Mouse (Mus musculus): Measurements from ENCODE around the gene Cwh43. TPM values are rescaled to one million over a fixed set of nuclear protein-coding genes. Genes with fewer than 3 reads are reported as not detected.

Gene Cwh43
- polyA plus RNA-seq, 2 experiments: not detected

DNA sequence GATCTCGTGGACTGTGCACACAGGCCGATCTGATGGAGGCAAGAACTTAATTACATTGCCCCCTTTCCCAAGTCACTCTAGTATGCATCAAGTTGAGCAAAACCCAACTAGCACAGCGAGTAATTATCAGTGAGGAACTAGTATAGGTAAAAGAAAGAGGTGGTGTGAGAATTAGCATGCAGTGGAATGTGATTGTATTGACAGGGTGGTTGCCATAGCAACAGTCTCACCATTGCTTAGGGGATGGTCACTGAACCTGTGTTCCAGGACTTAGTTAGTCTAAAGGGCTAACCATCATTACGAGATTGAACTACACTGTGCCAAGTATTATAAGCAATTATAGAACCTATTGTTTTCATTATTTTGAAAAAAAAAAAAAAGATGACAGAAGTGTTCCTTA lies 80.6 kb downstream of the Cwh43 start:
- ATAC-seq (ENCODE audit: insufficient read depth) (no peak), DNase-seq (ENCODE audit: low read depth in 3 of 3, low spot score in 3 of 3) (no peak)
- Histone ChIP-seq H3K27ac (no peak overlapping the region), H3K9ac (replicated peaks) (no peak overlapping the region), H3K9me3 (ENCODE audit: control insufficient read depth, low read length) (no peaks in the 10 kb centered on the region), H3K36me3 (replicated peaks; ENCODE audit: control insufficient read depth, insufficient read depth, low read depth) (no peaks in the 10 kb centered on the region), H3K4me2 (ENCODE audit: low read depth) (no peak overlapping the region), H3K4me1 (replicated peaks; ENCODE audit: control insufficient read depth in 2 of 2, insufficient read depth in 2 of 2, low read length in 1 of 2) (peaks cover 5 to 7% of the 10 kb centered on the region in 2 experiments; a peak in 3 of 4 replicates), H3K4me3 (ENCODE audit: insufficient read depth in 1 of 2, low read depth in 2 of 2, low read length in 2 of 2) (no peak overlapping the region), H3K27me3 (ENCODE audit: control insufficient read depth, insufficient read depth, low read length) (no peaks in the 10 kb centered on the region)
- WGBS (ENCODE audit: insufficient replicate concordance): 43% methylated on average over 4 of the region's 4 CpGs
- no peak for TF ChIP-seq CTCF (IDR thresholded peaks at IDR 0.05; ENCODE audit: low read depth)
- no peak for TF ChIP-seq EP300 (IDR thresholded peaks at IDR 0.05; ENCODE audit: low read depth)

DNA sequence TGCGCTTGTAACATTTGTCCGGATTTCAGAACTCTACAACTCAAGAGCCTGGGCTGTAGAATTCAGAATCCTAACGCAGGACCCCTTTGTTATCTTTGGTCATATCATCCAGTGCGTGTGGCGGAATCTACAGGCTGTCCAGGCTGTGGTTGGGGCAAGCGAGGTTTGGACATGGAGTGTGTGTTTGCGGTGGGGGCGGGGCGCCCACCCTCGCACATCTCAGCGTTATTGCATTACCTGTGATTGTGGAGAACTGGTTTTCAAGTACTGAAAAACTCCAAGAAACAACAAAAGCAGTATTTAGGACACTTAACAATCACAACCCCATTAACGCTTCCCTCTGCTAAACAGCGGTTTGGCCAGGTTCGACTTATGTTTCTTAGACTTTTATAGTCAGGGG lies 84.0 kb downstream of the Cwh43 start:
- Histone ChIP-seq H3K27me3 (ENCODE audit: control insufficient read depth, insufficient read depth, low read length) (no peaks in the 10 kb centered on the region), H3K4me2 (ENCODE audit: low read depth) (peak overlapping the region; percentile 65), H3K9me3 (ENCODE audit: control insufficient read depth, low read length) (no peaks in the 10 kb centered on the region), H3K4me3 (ENCODE audit: insufficient read depth in 1 of 2, low read depth in 2 of 2, low read length in 2 of 2) (peak overlapping the region; percentile 57 to 62), H3K4me1 (replicated peaks; ENCODE audit: control insufficient read depth in 2 of 2, insufficient read depth in 2 of 2, low read length in 1 of 2) (peaks cover 7 to 8% of the 10 kb centered on the region in 2 experiments; a peak in 3 of 4 replicates), H3K27ac (no peak overlapping the region), H3K36me3 (replicated peaks; ENCODE audit: control insufficient read depth, insufficient read depth, low read depth) (no peaks in the 10 kb centered on the region), H3K9ac (replicated peaks) (peak overlapping the region; percentile 58)
- DNase-seq (ENCODE audit: low read depth in 3 of 3, low spot score in 3 of 3) (no peak), ATAC-seq (ENCODE audit: insufficient read depth) (no peak)
- 4% methylated on average over 14 of the region's 14 CpGs for WGBS (ENCODE audit: insufficient replicate concordance)
- TF ChIP-seq CTCF (IDR thresholded peaks at IDR 0.05; ENCODE audit: low read depth) (no peak), EP300 (IDR thresholded peaks at IDR 0.05; ENCODE audit: low read depth) (no peak)

DNA sequence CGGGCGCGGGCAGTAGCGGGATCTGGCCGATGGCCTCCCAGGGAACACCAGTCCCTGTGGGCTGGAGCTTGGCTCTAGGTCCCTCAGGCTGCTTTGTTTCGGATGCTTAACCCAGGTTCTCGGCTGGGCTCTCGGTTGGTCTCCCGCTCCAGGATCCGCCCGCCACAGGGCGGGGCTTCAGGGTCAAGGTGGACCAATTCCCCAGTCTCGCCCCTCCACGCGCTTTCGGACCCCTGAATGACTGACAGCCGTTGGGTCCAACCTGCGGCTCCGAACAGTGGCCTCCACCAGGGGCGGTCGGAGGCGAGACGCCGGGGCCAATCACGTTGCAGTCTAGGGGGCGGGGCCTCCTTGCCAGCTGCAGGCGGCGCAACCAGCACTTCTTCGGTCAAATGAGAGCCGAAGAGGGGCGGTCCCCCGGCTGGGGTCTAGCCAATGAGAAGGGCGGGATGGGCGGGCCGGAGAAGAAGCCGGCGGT lies 84.8 kb downstream of the Cwh43 start:
- Histone ChIP-seq H3K27ac (no peak overlapping the region), H3K4me1 (replicated peaks; ENCODE audit: control insufficient read depth in 2 of 2, insufficient read depth in 2 of 2, low read length in 1 of 2) (peaks cover 7 to 8% of the 10 kb centered on the region in 2 experiments; a peak in 3 of 4 replicates), H3K9ac (replicated peaks) (peak overlapping the region; percentile 58), H3K36me3 (replicated peaks; ENCODE audit: control insufficient read depth, insufficient read depth, low read depth) (no peaks in the 10 kb centered on the region), H3K9me3 (ENCODE audit: control insufficient read depth, low read length) (no peaks in the 10 kb centered on the region), H3K4me2 (ENCODE audit: low read depth) (peak overlapping the region; percentile 65), H3K4me3 (ENCODE audit: insufficient read depth in 1 of 2, low read depth in 2 of 2, low read length in 2 of 2) (peak overlapping the region; percentile 62 to 91), H3K27me3 (ENCODE audit: control insufficient read depth, insufficient read depth, low read length) (no peaks in the 10 kb centered on the region)
- ATAC-seq (ENCODE audit: insufficient read depth): peak; percentile 94
- 0% methylated on average over 37 of the region's 37 CpGs for WGBS (ENCODE audit: insufficient replicate concordance)
- DNase-seq (ENCODE audit: low read depth in 3 of 3, low spot score in 3 of 3): peak; percentile 95 to 96 (median 95)
- TF ChIP-seq EP300 (IDR thresholded peaks at IDR 0.05; ENCODE audit: low read depth): no peak
- peak; percentile 70 for TF ChIP-seq CTCF (IDR thresholded peaks at IDR 0.05; ENCODE audit: low read depth)

DNA sequence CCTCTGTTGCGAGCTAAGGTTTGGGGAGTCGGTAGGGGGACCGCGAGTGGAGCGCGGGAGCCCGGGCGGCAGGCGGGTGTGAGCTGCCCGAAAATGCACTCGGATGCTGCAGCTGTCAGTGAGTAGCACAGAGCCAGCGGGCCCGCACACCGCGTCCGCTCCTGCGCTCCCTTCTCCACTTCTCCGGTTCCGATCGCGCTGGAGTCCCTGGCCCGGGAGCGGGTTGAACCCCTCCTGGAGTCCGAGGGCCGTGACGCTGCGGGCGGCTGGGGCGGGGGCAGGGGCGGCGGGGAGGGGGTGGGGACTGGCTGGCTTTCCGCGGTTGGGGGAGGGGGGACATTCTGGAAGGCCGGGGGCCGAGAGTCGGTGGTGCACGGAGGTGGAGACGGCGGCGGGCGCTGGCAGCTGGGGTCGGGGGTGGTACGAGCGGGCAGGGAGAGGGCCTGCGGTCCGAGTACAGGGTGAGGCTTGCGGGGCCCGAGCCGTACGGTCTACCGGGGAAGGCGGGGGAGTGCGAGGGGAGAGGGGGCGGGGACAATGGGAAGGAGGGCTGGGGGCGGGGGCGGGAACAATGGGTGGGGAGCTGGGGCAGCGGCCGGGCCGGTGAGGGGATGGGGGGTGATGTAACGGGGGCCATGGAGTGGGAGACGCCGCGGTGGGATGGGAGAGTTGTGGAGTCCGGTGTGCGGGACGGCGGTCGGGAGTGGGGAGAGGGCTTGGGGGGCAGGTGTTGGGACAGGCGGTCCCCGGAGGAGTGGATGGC lies 85.4 kb downstream of the Cwh43 start:
- Histone ChIP-seq H3K9ac (replicated peaks) (peak overlapping the region; percentile 36), H3K4me2 (ENCODE audit: low read depth) (peak overlapping the region; percentile 65), H3K4me3 (ENCODE audit: insufficient read depth in 1 of 2, low read depth in 2 of 2, low read length in 2 of 2) (peak overlapping the region; percentile 62 to 91), H3K27me3 (ENCODE audit: control insufficient read depth, insufficient read depth, low read length) (no peaks in the 10 kb centered on the region), H3K9me3 (ENCODE audit: control insufficient read depth, low read length) (no peaks in the 10 kb centered on the region), H3K36me3 (replicated peaks; ENCODE audit: control insufficient read depth, insufficient read depth, low read depth) (no peaks in the 10 kb centered on the region), H3K4me1 (replicated peaks; ENCODE audit: control insufficient read depth in 2 of 2, insufficient read depth in 2 of 2, low read length in 1 of 2) (peaks cover 7 to 8% of the 10 kb centered on the region in 2 experiments; a peak in 3 of 4 replicates), H3K27ac (no peak overlapping the region)
- DNase-seq (ENCODE audit: low read depth in 3 of 3, low spot score in 3 of 3) (no peak), ATAC-seq (ENCODE audit: insufficient read depth) (peak; percentile 29)
- under 1% methylated on average over 64 of the region's 70 CpGs for WGBS (ENCODE audit: insufficient replicate concordance)
- no peak for TF ChIP-seq EP300 (IDR thresholded peaks at IDR 0.05; ENCODE audit: low read depth)
